Mouse (Mus musculus) heart, adult 2 months (tissue): ENCODE results near the gene Dbndd2.

Experiments
- CTCF ChIP-seq: fragments of 200-600 bp; IDR thresholded peaks from 2 replicates; pipeline ENCODE4 v1.8.1; 2022; ENCODE audit warnings: antibody characterized with exemption, mild to moderate bottlenecking, moderate library complexity
- EP300 ChIP-seq: fragments of 200-500 bp; IDR thresholded peaks from 2 replicates; pipeline ENCODE4 v1.6.1; 2011; ENCODE audit warnings: low read depth, low read length, control low read depth; ENCODE audit not compliant: insufficient read depth
- POLR2A ChIP-seq: fragments of 200-500 bp; IDR thresholded peaks from 2 replicates; pipeline ENCODE4 v1.6.1; 2011; ENCODE audit warnings: mild to moderate bottlenecking, low read depth, low read length, control low read depth; ENCODE audit not compliant: insufficient read depth

DNA sequence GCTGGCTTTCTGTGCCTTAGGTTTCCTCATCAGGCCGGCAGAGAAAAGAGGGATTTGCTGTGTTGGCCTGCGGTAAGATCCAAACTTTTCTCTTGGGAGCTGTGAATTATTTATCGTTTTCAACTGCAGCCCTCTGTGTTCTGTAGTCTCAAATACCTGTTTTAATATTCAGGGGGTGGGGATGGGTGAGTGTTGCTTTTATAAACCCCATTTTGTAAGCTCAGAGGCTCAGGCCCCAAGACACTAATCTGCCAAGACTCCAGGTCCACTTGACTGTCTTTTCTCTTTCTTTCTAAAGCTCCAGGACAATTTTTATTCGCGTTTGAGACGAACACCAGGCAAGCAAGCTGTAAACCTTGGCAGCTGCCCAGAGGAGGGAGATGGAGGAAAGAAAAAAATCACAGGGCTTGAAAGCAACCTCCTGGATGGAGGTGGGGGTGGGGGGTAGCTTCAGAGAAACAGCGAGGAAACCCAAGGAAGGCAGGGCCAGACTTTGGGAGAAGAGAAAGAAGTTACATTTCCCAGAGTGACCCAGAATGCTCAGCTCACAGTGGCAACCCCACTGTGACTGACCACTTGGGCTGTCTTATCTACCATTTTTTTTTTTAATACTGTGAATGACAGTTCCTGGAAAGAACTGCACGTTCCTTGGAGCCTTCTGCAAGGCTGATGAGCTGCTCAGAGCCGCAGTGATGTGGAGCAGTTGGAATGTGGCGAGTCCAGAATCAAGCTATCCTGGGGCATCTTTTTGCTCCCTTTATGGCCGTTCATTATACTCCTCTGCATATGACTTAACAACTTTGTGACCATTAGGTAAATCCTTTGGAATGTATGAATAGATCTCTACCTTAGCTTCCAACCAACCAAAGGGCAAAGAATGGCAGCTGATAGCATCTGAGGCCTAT is 32.6 kb downstream of the Dbndd2 start:
- TF ChIP-seq CTCF: no peak
- no peak for TF ChIP-seq EP300
- TF ChIP-seq POLR2A: no peak
